Mouse (Mus musculus) forebrain, postnatal 0 days (tissue): Measurements from ENCODE around the gene Cdh11. TPM values are rescaled to one million over a fixed set of nuclear protein-coding genes. Genes with fewer than 3 reads are reported as not detected.
"Not testable (repeated sequence)": the region's sequence is repeated elsewhere in the genome, so short reads cannot be mapped to it uniquely, and the experiment has no call there.

Experiments
- ATAC-seq: fragments of 200-750 bp; cut with Nextera tagmentation; 2 replicates; pipeline ENCODE4 v1.8.0; 2017; ENCODE audit warnings: mild to moderate bottlenecking, moderate library complexity
- DNase-seq: peaks from one replicate; pipeline ENCODE4 v3.0.0-alpha.2; 2015
- H3K27ac ChIP-seq: fragments of 300-500 bp; sonication (generic); 2 replicates; pipeline ENCODE4 v1.5.1; 2014; ENCODE audit warnings: low read depth, mild to moderate bottlenecking, antibody characterized with exemption, low read length, moderate library complexity, mixed read lengths
- H3K27me3 ChIP-seq: fragments of 300-500 bp; sonication (generic); 2 replicates; pipeline ENCODE4 v1.6.1; 2014; ENCODE audit warnings: mild to moderate bottlenecking, low read length, mixed read lengths; ENCODE audit not compliant: insufficient read depth
- H3K36me3 ChIP-seq: fragments of 300-500 bp; sonication (generic); 2 replicates; pipeline ENCODE4 v1.6.1; 2014; ENCODE audit warnings: mild to moderate bottlenecking, moderate library complexity; ENCODE audit not compliant: insufficient read depth
- H3K4me1 ChIP-seq: fragments of 300-500 bp; sonication (generic); 2 replicates; pipeline ENCODE4 v1.6.1; 2014; ENCODE audit warnings: antibody characterized with exemption; ENCODE audit not compliant: insufficient read depth
- H3K4me2 ChIP-seq: fragments of 300-500 bp; sonication (generic); 2 replicates; pipeline ENCODE4 v1.6.1; 2014; ENCODE audit warnings: low read depth, mild to moderate bottlenecking, moderate library complexity
- H3K4me3 ChIP-seq: fragments of 300-500 bp; sonication (generic); 2 replicates; pipeline ENCODE4 v1.5.1; 2014; ENCODE audit warnings: low read depth, low read length, mixed read lengths
- H3K9ac ChIP-seq: fragments of 300-500 bp; sonication (generic); 2 replicates; pipeline ENCODE4 v1.6.1; 2014; ENCODE audit warnings: mild to moderate bottlenecking
- H3K9me3 ChIP-seq: fragments of 300-500 bp; sonication (generic); 2 replicates; pipeline ENCODE4 v1.6.1; 2016; ENCODE audit warnings: low read length
- CTCF ChIP-seq: sonication (generic); IDR thresholded peaks from 2 replicates; pipeline ENCODE4 v1.5.1; 2016; ENCODE audit warnings: antibody characterized with exemption, control low read depth, low read depth
- WGBS: fragments of 180-500 bp; shearing (Covaris S2); extraction: QIAGEN DNeasy Blood & Tissue Kit; methylation state at CpG from one replicate; pipeline ENCODE4 v1.1.7; 2014; 5-methylcytosine and 5-hydroxymethylcytosine counted together
- polyA plus RNA-seq: library from polyadenylated mRNA; unstranded; fragments of >200 nt; fragmentation: Nextera tagmentation; extraction: Ambion mirVana; gene quantifications from 2 replicates; pipeline ENCODE4 v1.2.1, GENCODE M21; 2015
- total RNA-seq: library from RNA; depleted of rRNA; stranded (reverse); fragments of >200 nt; gene quantifications from 2 replicates; pipeline ENCODE4 v1.2.3, GENCODE M21; 2014

Gene Cdh11
- total and polyA plus RNA-seq, 2 experiments from 2014 or later = 25.8 to 69.0 TPM

GRCm38 (mm10) chr8:102677148-102677547 is 108.3 kb downstream of the Cdh11 start:
- Histone ChIP-seq H3K4me2 (no peak overlapping the region), H3K9me3 (no peaks in the 10 kb centered on the region), H3K27ac (no peak overlapping the region), H3K36me3 (peaks cover 13% of the 10 kb centered on the region; the same call in 1 of the 2 replicates), H3K4me1 (no peaks in the 10 kb centered on the region), H3K9ac (no peak overlapping the region), H3K27me3 (no peaks in the 10 kb centered on the region), H3K4me3 (no peak overlapping the region)
- 67% methylated on average over 3 of the region's 3 CpGs for WGBS
- ATAC-seq (no peak), DNase-seq (no peak)
- no peak for TF ChIP-seq CTCF

DNA sequence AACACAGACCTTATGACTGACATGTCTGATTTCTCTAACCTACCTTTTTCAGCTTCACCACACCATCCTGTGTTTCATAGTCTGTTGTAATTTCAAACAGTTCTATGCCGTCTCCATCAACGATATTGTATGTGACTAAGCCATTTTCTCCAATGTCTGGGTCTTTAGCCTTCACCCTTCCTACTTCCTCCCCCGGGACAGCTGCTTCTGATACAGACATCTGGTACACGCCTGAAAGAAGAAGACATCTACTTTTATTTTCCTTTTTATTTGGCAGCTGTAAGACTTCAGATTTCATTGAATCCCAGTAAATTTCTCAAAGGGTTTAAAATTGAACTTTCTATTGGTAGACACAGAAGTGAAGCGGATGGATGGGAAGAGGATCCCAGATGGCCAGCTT is 120.9 kb downstream of the Cdh11 start:
- H3K4me2 ChIP-seq, ATAC-seq, H3K4me3 ChIP-seq, H3K27me3 ChIP-seq, H3K9ac ChIP-seq, H3K4me1 ChIP-seq, DNase-seq, H3K27ac ChIP-seq, H3K9me3 ChIP-seq, H3K36me3 ChIP-seq: not testable (repeated sequence)
- WGBS = 89% methylated on average over 5 of the region's 5 CpGs

DNA sequence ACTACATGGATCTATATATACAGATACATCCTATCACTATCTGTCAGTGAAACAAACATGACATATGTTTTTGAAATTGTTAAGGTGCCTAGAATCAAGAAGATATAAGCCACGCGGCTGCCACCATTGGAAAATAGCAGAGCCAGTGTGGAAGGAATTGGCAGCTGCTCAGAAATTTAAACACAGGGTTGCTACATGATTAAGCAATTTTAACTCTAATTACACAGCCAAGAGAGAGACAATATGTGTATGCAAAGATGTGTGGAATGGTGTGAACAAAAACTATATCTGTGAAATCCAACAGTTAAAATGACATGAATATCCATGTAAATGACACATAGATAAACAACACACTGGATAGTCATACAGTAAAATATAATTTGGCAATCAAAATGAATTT is 128.9 kb downstream of the Cdh11 start:
- ATAC-seq (peak; percentile 43; the same call in 1 of the 2 replicates), DNase-seq (peak; percentile 54)
- no peaks in the 10 kb centered on the region for H3K9me3 ChIP-seq
- no peaks in the 10 kb centered on the region for H3K4me1 ChIP-seq
- H3K9ac ChIP-seq = no peak overlapping the region
- TF ChIP-seq CTCF = no peak
- H3K4me2 ChIP-seq = no peak overlapping the region
- WGBS = 34% methylated on average over 2 of the region's 2 CpGs
- H3K27me3 ChIP-seq = no peaks in the 10 kb centered on the region
- no peak overlapping the region for H3K27ac ChIP-seq
- H3K36me3 ChIP-seq = no peaks in the 10 kb centered on the region; the same call in none of the 2 replicates
- H3K4me3 ChIP-seq = no peak overlapping the region

- H3K9me3 ChIP-seq = no peaks in the 10 kb centered on the region
- no peaks in the 10 kb centered on the region for H3K27me3 ChIP-seq
- H3K4me3 ChIP-seq = no peak overlapping the region
- 76% methylated on average over 4 of the region's 4 CpGs for WGBS
- ATAC-seq (no peak), DNase-seq (no peak)
- H3K4me2 ChIP-seq = no peak overlapping the region
- no peak overlapping the region for H3K9ac ChIP-seq
- H3K4me1 ChIP-seq = no peaks in the 10 kb centered on the region
- no peak overlapping the region for H3K27ac ChIP-seq
- no peak for TF ChIP-seq CTCF
- peaks cover 10% of the 10 kb centered on the region for H3K36me3 ChIP-seq
These were observed 133.5 kb downstream of the Cdh11 start for GRCm38 (mm10) chr8:102651964-102652363.

GRCm38 (mm10) chr8:102627151-102627550 is 158.3 kb downstream of the Cdh11 start:
- Histone ChIP-seq H3K4me2 (no peak overlapping the region), H3K4me3 (no peak overlapping the region), H3K9ac (no peak overlapping the region), H3K27me3 (no peaks in the 10 kb centered on the region), H3K36me3 (no peaks in the 10 kb centered on the region), H3K4me1 (no peaks in the 10 kb centered on the region), H3K27ac (no peak overlapping the region), H3K9me3 (no peaks in the 10 kb centered on the region)
- WGBS = 43% methylated on average over 3 of the region's 3 CpGs
- no peak for ATAC-seq
- DNase-seq = no peak
- no peak for TF ChIP-seq CTCF

DNA sequence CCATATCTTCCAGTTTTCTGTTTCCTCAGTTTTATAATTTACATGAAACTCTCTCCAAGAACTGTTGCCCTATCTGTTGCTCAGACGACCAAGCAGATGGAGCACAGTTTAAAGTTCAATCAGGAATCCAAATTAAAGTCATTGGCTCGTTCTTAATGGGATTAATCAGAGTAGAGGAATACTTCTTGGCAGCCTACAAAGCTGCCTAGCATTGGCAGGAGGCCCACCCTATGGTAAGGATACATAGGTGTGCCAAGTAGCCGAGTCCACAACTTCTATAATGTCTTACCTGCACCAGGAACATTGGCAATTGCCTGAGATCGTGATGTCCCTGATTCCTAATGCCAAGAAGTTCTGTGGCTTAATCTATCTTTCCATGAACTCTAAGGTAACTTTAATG is 173.3 kb downstream of the Cdh11 start:
- 48% methylated on average over 4 of the region's 4 CpGs for WGBS
- no peak for TF ChIP-seq CTCF
- no peak for ATAC-seq
- Histone ChIP-seq H3K9me3 (no peaks in the 10 kb centered on the region), H3K4me3 (no peak overlapping the region), H3K27me3 (no peaks in the 10 kb centered on the region), H3K27ac (no peak overlapping the region), H3K4me1 (no peaks in the 10 kb centered on the region), H3K9ac (no peak overlapping the region), H3K4me2 (no peak overlapping the region), H3K36me3 (no peaks in the 10 kb centered on the region)
- no peak for DNase-seq

DNA sequence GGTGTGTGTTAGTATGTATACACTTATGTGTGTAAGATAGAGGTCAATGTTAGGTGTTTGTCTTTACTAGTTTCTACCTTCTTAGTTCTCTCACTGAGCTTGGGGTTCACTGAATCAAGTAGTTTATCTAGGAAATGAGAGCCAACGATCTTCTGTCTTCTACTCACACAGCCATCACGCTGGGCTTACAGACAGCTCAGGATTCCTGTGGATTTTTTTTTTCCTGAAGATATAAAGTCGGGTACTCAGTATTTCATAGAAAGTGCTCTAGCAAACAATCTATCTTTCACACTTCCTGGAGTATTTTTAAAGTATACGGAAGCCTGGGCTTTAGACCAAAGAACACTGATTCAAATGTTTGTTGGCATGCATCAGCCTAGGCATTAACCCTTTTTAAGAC is 184.1 kb downstream of the Cdh11 start:
- no peak overlapping the region for H3K4me3 ChIP-seq
- H3K27me3 ChIP-seq = no peaks in the 10 kb centered on the region
- no peaks in the 10 kb centered on the region for H3K9me3 ChIP-seq
- DNase-seq = peak; percentile 15
- H3K27ac ChIP-seq = no peak overlapping the region
- 46% methylated on average over 4 of the region's 4 CpGs for WGBS
- no peak overlapping the region for H3K9ac ChIP-seq
- H3K4me1 ChIP-seq = no peaks in the 10 kb centered on the region
- H3K36me3 ChIP-seq = no peaks in the 10 kb centered on the region
- TF ChIP-seq CTCF = no peak
- no peak overlapping the region for H3K4me2 ChIP-seq
- ATAC-seq = no peak

GRCm38 (mm10) chr8:102596523-102596922 is 188.9 kb downstream of the Cdh11 start:
- H3K9ac ChIP-seq = no peak overlapping the region
- no peaks in the 10 kb centered on the region for H3K27me3 ChIP-seq
- no peak overlapping the region for H3K4me2 ChIP-seq
- no peak overlapping the region for H3K4me3 ChIP-seq
- WGBS = 72% methylated on average over 3 of the region's 3 CpGs
- no peak overlapping the region for H3K27ac ChIP-seq
- no peaks in the 10 kb centered on the region for H3K9me3 ChIP-seq
- no peak for TF ChIP-seq CTCF
- H3K36me3 ChIP-seq = no peaks in the 10 kb centered on the region
- ATAC-seq (no peak), DNase-seq (no peak)
- no peaks in the 10 kb centered on the region for H3K4me1 ChIP-seq
